Mouse (Mus musculus): Measurements from ENCODE around the gene Anks6.

DNA sequence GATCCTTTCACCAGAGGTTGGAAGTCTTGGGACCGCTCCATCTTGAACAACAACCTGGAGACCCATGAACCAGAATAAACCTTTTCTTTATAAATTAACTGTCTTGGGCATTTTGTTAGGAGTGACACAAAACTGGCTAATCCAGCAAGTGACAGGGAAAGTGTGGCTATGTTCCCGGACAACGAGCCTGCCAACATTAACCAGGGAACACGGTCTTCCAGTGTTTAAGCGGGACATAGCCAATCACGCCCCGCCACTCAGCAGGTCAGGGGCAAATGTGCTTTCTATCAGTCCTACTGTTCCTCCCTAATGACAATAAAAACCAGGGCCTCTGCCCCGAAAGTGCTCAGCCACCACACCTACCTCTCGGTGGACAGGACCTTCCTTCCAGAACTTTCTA, 13.4 kb downstream of the Anks6 start:
- TF ChIP-seq CTCF (IDR thresholded peaks at IDR 0.05; ENCODE audit: low read depth) (no peak), EP300 (IDR thresholded peaks at IDR 0.05; ENCODE audit: low read depth) (no peak)
